Mouse (Mus musculus) hindbrain, embryonic 13.5 days (tissue): ENCODE results near the gene March4. TPM values are rescaled to one million over a fixed set of nuclear protein-coding genes. Genes with fewer than 3 reads are reported as not detected.
A peak's percentile ranks its signal among the peaks of the same experiment; 100 is the strongest.

Source experiments
- ATAC-seq: fragments of 200-750 bp; cut with Nextera tagmentation; 2 replicates; pipeline ENCODE4 v1.8.0; 2017; ENCODE audit warnings: moderate TSS enrichment; ENCODE audit not compliant: low FRiP score
- H3K27ac ChIP-seq: fragments of 300-500 bp; sonication (generic); 2 replicates; pipeline ENCODE4 v1.5.1; 2015; ENCODE audit warnings: inconsistent platforms, mild to moderate bottlenecking, moderate library complexity
- H3K27me3 ChIP-seq: fragments of 300-500 bp; sonication (generic); 2 replicates; pipeline ENCODE4 v1.6.1; 2015; ENCODE audit warnings: mild to moderate bottlenecking, inconsistent platforms
- H3K36me3 ChIP-seq: fragments of 300-500 bp; sonication (generic); 2 replicates; pipeline ENCODE4 v1.6.1; 2015; ENCODE audit warnings: mild to moderate bottlenecking, inconsistent platforms
- H3K4me1 ChIP-seq: fragments of 300-500 bp; sonication (generic); replicated peaks from 2 replicates; pipeline ENCODE4 v1.6.1; 2015; ENCODE audit warnings: inconsistent platforms
- H3K4me2 ChIP-seq: fragments of 300-500 bp; sonication (generic); 2 replicates; pipeline ENCODE4 v1.6.1; 2015; ENCODE audit warnings: inconsistent platforms, mild to moderate bottlenecking, moderate library complexity
- H3K4me3 ChIP-seq: fragments of 300-500 bp; sonication (generic); 2 replicates; pipeline ENCODE4 v1.5.1; 2015; ENCODE audit warnings: mild to moderate bottlenecking, inconsistent platforms
- H3K9ac ChIP-seq: fragments of 300-500 bp; sonication (generic); 2 replicates; pipeline ENCODE4 v1.6.1; 2015; ENCODE audit warnings: mild to moderate bottlenecking, inconsistent platforms
- H3K9me3 ChIP-seq: fragments of 300-500 bp; sonication (generic); 2 replicates; pipeline ENCODE4 v1.6.1; 2016; ENCODE audit warnings: inconsistent platforms
- WGBS: fragments of 180-500 bp; shearing (Covaris S2); methylation state at CpG from one replicate; pipeline ENCODE4 v1.1.7; 2015; 5-methylcytosine and 5-hydroxymethylcytosine counted together
- polyA plus RNA-seq: library from polyadenylated mRNA; unstranded; fragments of >200 nt; fragmentation: Nextera tagmentation; extraction: Ambion mirVana; gene quantifications from 2 replicates; pipeline ENCODE4 v1.2.1, GENCODE M21; 2015

The March4 gene
- polyA plus RNA-seq, 1 experiment from 2014 or later = 6.5 TPM

- Histone ChIP-seq H3K27ac (peak overlapping the region; percentile 48; the same call in 1 of the 2 replicates), H3K4me2 (no peak overlapping the region), H3K36me3 (no peaks in the 10 kb centered on the region), H3K4me3 (no peak overlapping the region), H3K27me3 (no peaks in the 10 kb centered on the region), H3K9me3 (no peaks in the 10 kb centered on the region), H3K4me1 (peaks cover 12% of the 10 kb centered on the region), H3K9ac (no peak overlapping the region)
- no peak for ATAC-seq
- WGBS = 50% methylated on average over 12 of the region's 12 CpGs
Observed at GRCm38 (mm10) chr1:72464926-72465583, 71.7 kb downstream of the March4 start.

- Histone ChIP-seq H3K27me3 (no peaks in the 10 kb centered on the region), H3K4me3 (no peak overlapping the region), H3K9me3 (no peaks in the 10 kb centered on the region), H3K4me1 (peaks cover 12% of the 10 kb centered on the region), H3K9ac (no peak overlapping the region), H3K36me3 (no peaks in the 10 kb centered on the region), H3K4me2 (no peak overlapping the region), H3K27ac (0 out of 2 replicates have a peak overlapping the region, but pooled peaks have one; percentile 25)
- WGBS = 77% methylated on average over 6 of the region's 6 CpGs
- ATAC-seq = peak; percentile 35; the same call in 1 of the 2 replicates
Observed at GRCm38 (mm10) chr1:72462516-72462915, 74.2 kb downstream of the March4 start.

GRCm38 (mm10) chr1:72457652-72458051 lies 79.1 kb downstream of the March4 start:
- 86% methylated on average over 4 of the region's 4 CpGs for WGBS
- peak overlapping the region; percentile 19; the same call in 1 of the 2 replicates for H3K27ac ChIP-seq
- no peak overlapping the region for H3K4me3 ChIP-seq

GRCm38 (mm10) chr1:72455923-72456322 lies 80.8 kb downstream of the March4 start:
- H3K4me1 ChIP-seq = peaks cover 30% of the 10 kb centered on the region
- ATAC-seq = peak; percentile 77
- 48% methylated on average over 4 of the region's 4 CpGs for WGBS
- peak overlapping the region; percentile 90 for H3K27ac ChIP-seq
- 0 out of 2 replicates have a peak, but pooled peaks cover 4% of the 10 kb centered on the region for H3K36me3 ChIP-seq
- H3K27me3 ChIP-seq = no peaks in the 10 kb centered on the region
- no peak overlapping the region for H3K9ac ChIP-seq
- H3K4me3 ChIP-seq = no peak overlapping the region
- H3K9me3 ChIP-seq = no peaks in the 10 kb centered on the region
- H3K4me2 ChIP-seq = peak overlapping the region; percentile 16; the same call in 1 of the 2 replicates

More at GRCm38 (mm10) chr1:72457652-72458051, 79.1 kb downstream of the March4 start:
- H3K9ac ChIP-seq = no peak overlapping the region
- ATAC-seq = no peak
- no peaks in the 10 kb centered on the region for H3K9me3 ChIP-seq
- peaks cover 34% of the 10 kb centered on the region for H3K4me1 ChIP-seq
- H3K27me3 ChIP-seq = no peaks in the 10 kb centered on the region
- H3K4me2 ChIP-seq = no peak overlapping the region
- no peaks in the 10 kb centered on the region for H3K36me3 ChIP-seq

- 45% methylated on average over 6 of the region's 6 CpGs for WGBS
- Histone ChIP-seq H3K4me2 (no peak overlapping the region), H3K4me1 (peaks cover 30% of the 10 kb centered on the region), H3K27ac (peak overlapping the region; percentile 90), H3K9me3 (no peaks in the 10 kb centered on the region), H3K4me3 (no peak overlapping the region), H3K36me3 (0 out of 2 replicates have a peak, but pooled peaks cover 4% of the 10 kb centered on the region), H3K9ac (no peak overlapping the region), H3K27me3 (no peaks in the 10 kb centered on the region)
- peak; percentile 67 for ATAC-seq
Observed at GRCm38 (mm10) chr1:72454733-72455201, 82.0 kb downstream of the March4 start.

GRCm38 (mm10) chr1:72452839-72453238 lies 83.9 kb downstream of the March4 start:
- no peak for ATAC-seq
- no peak overlapping the region for H3K9ac ChIP-seq
- 83% methylated on average over 2 of the region's 2 CpGs for WGBS
- 0 out of 2 replicates have a peak, but pooled peaks cover 4% of the 10 kb centered on the region for H3K36me3 ChIP-seq
- peaks cover 30% of the 10 kb centered on the region for H3K4me1 ChIP-seq
- no peak overlapping the region for H3K4me3 ChIP-seq
- H3K4me2 ChIP-seq = no peak overlapping the region
- H3K27me3 ChIP-seq = no peaks in the 10 kb centered on the region
- no peaks in the 10 kb centered on the region for H3K9me3 ChIP-seq
- no peak overlapping the region for H3K27ac ChIP-seq

GRCm38 (mm10) chr1:72450790-72451189 lies 85.9 kb downstream of the March4 start:
- no peak for ATAC-seq
- Histone ChIP-seq H3K27ac (no peak overlapping the region), H3K4me2 (no peak overlapping the region), H3K9ac (no peak overlapping the region), H3K4me1 (peaks cover 15% of the 10 kb centered on the region), H3K36me3 (peaks cover 10% of the 10 kb centered on the region), H3K27me3 (no peaks in the 10 kb centered on the region), H3K4me3 (no peak overlapping the region), H3K9me3 (no peaks in the 10 kb centered on the region)
- 77% methylated on average over 4 of the region's 4 CpGs for WGBS

- Histone ChIP-seq H3K4me2 (no peak overlapping the region), H3K4me1 (peaks cover 6% of the 10 kb centered on the region), H3K9me3 (no peaks in the 10 kb centered on the region), H3K27ac (no peak overlapping the region), H3K9ac (no peak overlapping the region), H3K27me3 (no peaks in the 10 kb centered on the region), H3K36me3 (peaks cover 13% of the 10 kb centered on the region), H3K4me3 (no peak overlapping the region)
- no peak for ATAC-seq
- WGBS = 86% methylated on average over 3 of the region's 3 CpGs
Observed at GRCm38 (mm10) chr1:72449752-72450151, 87.0 kb downstream of the March4 start.

GRCm38 (mm10) chr1:72442747-72443146 lies 94.0 kb downstream of the March4 start:
- no peaks in the 10 kb centered on the region for H3K9me3 ChIP-seq
- ATAC-seq = no peak
- no peak overlapping the region for H3K4me2 ChIP-seq
- peaks cover 9% of the 10 kb centered on the region for H3K36me3 ChIP-seq
- no peak overlapping the region for H3K27ac ChIP-seq
- WGBS = 83% methylated on average over 2 of the region's 2 CpGs
- no peaks in the 10 kb centered on the region for H3K27me3 ChIP-seq
- H3K4me1 ChIP-seq = peaks cover 5% of the 10 kb centered on the region; the same call in 1 of the 2 replicates
- no peak overlapping the region for H3K4me3 ChIP-seq
- no peak overlapping the region for H3K9ac ChIP-seq

- peaks cover 5% of the 10 kb centered on the region; the same call in 1 of the 2 replicates for H3K4me1 ChIP-seq
- ATAC-seq = no peak; the same call in 1 of the 2 replicates
Observed at GRCm38 (mm10) chr1:72439146-72439545, 97.6 kb downstream of the March4 start.

GRCm38 (mm10) chr1:72436967-72437366 lies 99.8 kb downstream of the March4 start:
- H3K27ac ChIP-seq = no peak overlapping the region
- H3K9ac ChIP-seq = no peak overlapping the region
- 81% methylated on average over 5 of the region's 5 CpGs for WGBS
- no peak overlapping the region for H3K4me2 ChIP-seq
- H3K36me3 ChIP-seq = no peaks in the 10 kb centered on the region
- ATAC-seq = no peak
- peaks cover 5% of the 10 kb centered on the region; the same call in 1 of the 2 replicates for H3K4me1 ChIP-seq
- H3K4me3 ChIP-seq = no peak overlapping the region
- H3K9me3 ChIP-seq = no peaks in the 10 kb centered on the region
- H3K27me3 ChIP-seq = no peaks in the 10 kb centered on the region

More at GRCm38 (mm10) chr1:72439146-72439545, 97.6 kb downstream of the March4 start:
- H3K27me3 ChIP-seq = no peaks in the 10 kb centered on the region
- H3K4me2 ChIP-seq = no peak overlapping the region
- 0 out of 2 replicates have a peak overlapping the region, but pooled peaks have one; percentile 30 for H3K27ac ChIP-seq
- WGBS = 55% methylated on average over 8 of the region's 8 CpGs
- no peaks in the 10 kb centered on the region; the same call in 1 of the 2 replicates for H3K36me3 ChIP-seq
- no peak overlapping the region for H3K9ac ChIP-seq
- H3K4me3 ChIP-seq = no peak overlapping the region
- no peaks in the 10 kb centered on the region for H3K9me3 ChIP-seq

GRCm38 (mm10) chr1:72434510-72434909 lies 102.2 kb downstream of the March4 start:
- no peak for ATAC-seq
- Histone ChIP-seq H3K4me2 (no peak overlapping the region), H3K4me1 (peaks cover 5% of the 10 kb centered on the region; the same call in 1 of the 2 replicates), H3K9me3 (no peaks in the 10 kb centered on the region), H3K9ac (no peak overlapping the region), H3K4me3 (no peak overlapping the region), H3K36me3 (peaks cover 6% of the 10 kb centered on the region), H3K27me3 (no peaks in the 10 kb centered on the region), H3K27ac (no peak overlapping the region)
- WGBS = 59% methylated on average over 3 of the region's 3 CpGs
